Mouse (Mus musculus): ENCODE measurements at regions not wholly inside any gene's neighbourhood (a gene's known extent, or its start where the extent isn't known, plus 50 kb on each side); places are given as distances from the start of the nearest gene placed in this dataset.

GRCm38 (mm10) chr6:51677162-51677996 is 153.7 kb downstream of the Snx10 start:
- TF ChIP-seq ZC3H11A (IDR thresholded peaks at IDR 0.05; ENCODE audit: low read depth, low read length): no peak
- no peak for TF ChIP-seq RCOR1 (conservative IDR thresholded peaks at IDR 0.05; ENCODE audit: low read depth, low read length)
- TF ChIP-seq MAFK (IDR thresholded peaks at IDR 0.05; ENCODE audit: insufficient replicate concordance, low read length): no peak
- no peak for TF ChIP-seq EP300 (IDR thresholded peaks at IDR 0.05; ENCODE audit: low read length)
- no peak for TF ChIP-seq MXI1 (IDR thresholded peaks at IDR 0.05; ENCODE audit: low read depth, low read length)
- no peak for TF ChIP-seq POLR2A (IDR thresholded peaks at IDR 0.05; ENCODE audit: low read depth, low read length)
- no peak for TF ChIP-seq USF2 (conservative IDR thresholded peaks at IDR 0.05; ENCODE audit: low read depth, low read length)
